Mouse (Mus musculus) hindbrain, postnatal 0 days (tissue): ENCODE results near the gene Nutm1. TPM values are rescaled to one million over a fixed set of nuclear protein-coding genes. Genes with fewer than 3 reads are reported as not detected.

Experiments
- ATAC-seq: fragments of 200-750 bp; cut with Nextera tagmentation; 2 replicates; pipeline ENCODE4 v1.8.0; 2017; ENCODE audit warnings: mild to moderate bottlenecking, moderate TSS enrichment, moderate library complexity
- DNase-seq: peaks from one replicate; pipeline ENCODE4 v3.0.0-alpha.2; 2015; ENCODE audit warnings: low spot score
- H3K27ac ChIP-seq: fragments of 300-500 bp; sonication (generic); 2 replicates; pipeline ENCODE4 v1.5.1; 2014; ENCODE audit warnings: mild to moderate bottlenecking
- H3K27me3 ChIP-seq: fragments of 300-500 bp; sonication (generic); 2 replicates; pipeline ENCODE4 v1.6.1; 2014; ENCODE audit warnings: low read length, mixed read lengths; ENCODE audit not compliant: insufficient read depth
- H3K36me3 ChIP-seq: fragments of 300-500 bp; sonication (generic); 2 replicates; pipeline ENCODE4 v1.6.1; 2014; ENCODE audit warnings: low read length, mixed read lengths; ENCODE audit not compliant: insufficient read depth
- H3K4me1 ChIP-seq: fragments of 300-500 bp; sonication (generic); 2 replicates; pipeline ENCODE4 v1.6.1; 2014; ENCODE audit warnings: antibody characterized with exemption, low read length, mixed read lengths; ENCODE audit not compliant: insufficient read depth
- H3K4me2 ChIP-seq: fragments of 300-500 bp; sonication (generic); 2 replicates; pipeline ENCODE4 v1.6.1; 2014; ENCODE audit warnings: low read depth, mild to moderate bottlenecking, low read length, moderate library complexity, mixed read lengths
- H3K4me3 ChIP-seq: fragments of 300-500 bp; sonication (generic); 2 replicates; pipeline ENCODE4 v1.5.1; 2014; ENCODE audit warnings: low read length
- H3K9ac ChIP-seq: fragments of 300-500 bp; sonication (generic); replicated peaks from 2 replicates; pipeline ENCODE4 v1.6.1; 2014; ENCODE audit warnings: mild to moderate bottlenecking, low read length, moderate library complexity, mixed read lengths
- H3K9me3 ChIP-seq: fragments of 300-500 bp; sonication (generic); 2 replicates; pipeline ENCODE4 v1.6.1; 2016; ENCODE audit warnings: low read length, mixed read lengths
- CTCF ChIP-seq: IDR thresholded peaks from 2 replicates; pipeline ENCODE4 v1.5.1; 2016; ENCODE audit warnings: antibody characterized with exemption, control low read depth, low read depth
- WGBS: fragments of 180-500 bp; shearing (Covaris S2); extraction: QIAGEN DNeasy Blood & Tissue Kit; methylation state at CpG from one replicate; pipeline ENCODE4 v1.1.7; 2014; 5-methylcytosine and 5-hydroxymethylcytosine counted together
- polyA plus RNA-seq: library from polyadenylated mRNA; unstranded; fragments of >200 nt; fragmentation: Nextera tagmentation; extraction: Ambion mirVana; gene quantifications from 2 replicates; pipeline ENCODE4 v1.2.1, GENCODE M21; 2015
- total RNA-seq: library from RNA; depleted of rRNA; stranded (reverse); fragments of >200 nt; gene quantifications from 2 replicates; pipeline ENCODE4 v1.2.3, GENCODE M21; 2014; rRNA removed

Gene Nutm1
- total and polyA plus RNA-seq, 2 experiments from 2014 or later = 0.05 to 0.11 TPM

- WGBS = 53% methylated on average over 6 of the region's 6 CpGs
- no peaks in the 10 kb centered on the region for H3K4me1 ChIP-seq
These were observed 56.0 kb downstream of the Nutm1 start for GRCm38 (mm10) chr2:112203056-112203455.

More at GRCm38 (mm10) chr2:112203056-112203455, 56.0 kb downstream of the Nutm1 start:
- H3K9me3 ChIP-seq = no peaks in the 10 kb centered on the region
- H3K9ac ChIP-seq = no peak overlapping the region
- no peak overlapping the region for H3K27ac ChIP-seq
- H3K4me3 ChIP-seq = no peak overlapping the region
- H3K36me3 ChIP-seq = no peaks in the 10 kb centered on the region
- DNase-seq (peak; percentile 38), ATAC-seq (no peak)
- no peaks in the 10 kb centered on the region for H3K27me3 ChIP-seq
- H3K4me2 ChIP-seq = no peak overlapping the region
- TF ChIP-seq CTCF = no peak

Other genes starting within 250 kb of the Nutm1 start
- gene Olfr1310, start 246.6 kb downstream of the Nutm1 start, total RNA-seq = not detected in 2 replicates
- not detected in 2 replicates for gene Olfr1310, start 246.6 kb downstream of the Nutm1 start, polyA plus RNA-seq
- not detected in 2 replicates for gene Olfr1311, start 234.9 kb downstream of the Nutm1 start, total RNA-seq
- gene Olfr1311, start 234.9 kb downstream of the Nutm1 start, polyA plus RNA-seq = not detected in 2 replicates
- not detected in 2 replicates for gene Olfr1312, start 209.1 kb downstream of the Nutm1 start, total RNA-seq
- gene Olfr1312, start 209.1 kb downstream of the Nutm1 start, polyA plus RNA-seq = not detected in 2 replicates
- gene Olfr1313, start 181.4 kb downstream of the Nutm1 start, total RNA-seq = not detected in 2 replicates
- gene Olfr1313, start 181.4 kb downstream of the Nutm1 start, polyA plus RNA-seq = not detected in 2 replicates
- gene Olfr1314, start 162.5 kb downstream of the Nutm1 start, total RNA-seq = not detected in 2 replicates
- gene Olfr1314, start 162.5 kb downstream of the Nutm1 start, polyA plus RNA-seq = not detected in 2 replicates
- 0.21 TPM in 1 of 2 replicates, not detected in the other for gene Olfr1315-ps1, start 143.9 kb downstream of the Nutm1 start, total RNA-seq
- gene Olfr1315-ps1, start 143.9 kb downstream of the Nutm1 start, polyA plus RNA-seq = not detected in 2 replicates
- gene Olfr1316, start 124.3 kb downstream of the Nutm1 start, total RNA-seq = not detected in 2 replicates
- not detected in 2 replicates for gene Olfr1316, start 124.3 kb downstream of the Nutm1 start, polyA plus RNA-seq
- gene Olfr1317, start 119.0 kb downstream of the Nutm1 start, total RNA-seq = not detected in 2 replicates
- not detected in 2 replicates for gene Olfr1317, start 119.0 kb downstream of the Nutm1 start, polyA plus RNA-seq
- gene Olfr1318, start 105.1 kb downstream of the Nutm1 start, total RNA-seq = not detected in 2 replicates
- 0.14 TPM in 2 replicates for gene Olfr1318, start 105.1 kb downstream of the Nutm1 start, polyA plus RNA-seq
- 21.3 and 44.7 TPM in 2 replicates for gene Lpcat4, start 19.8 kb downstream of the Nutm1 start, total RNA-seq
- gene Lpcat4, start 19.8 kb downstream of the Nutm1 start, polyA plus RNA-seq = 20.8 and 22.8 TPM in 2 replicates
- 61.0 and 115 TPM in 2 replicates for gene Nop10, start 2.6 kb upstream of the Nutm1 start, total RNA-seq
- gene Nop10, start 2.6 kb upstream of the Nutm1 start, polyA plus RNA-seq = 177 and 183 TPM in 2 replicates
- gene Slc12a6, start 6.5 kb upstream of the Nutm1 start, total RNA-seq = 55.5 and 68.2 TPM in 2 replicates
- 12.6 and 13.6 TPM in 2 replicates for gene Slc12a6, start 6.5 kb upstream of the Nutm1 start, polyA plus RNA-seq
- gene Gm21985, start 7.0 kb upstream of the Nutm1 start, total RNA-seq = not detected in 2 replicates
- gene Gm21985, start 7.0 kb upstream of the Nutm1 start, polyA plus RNA-seq = not detected in 2 replicates
- 123 and 151 TPM in 2 replicates for gene Emc4, start 108.7 kb upstream of the Nutm1 start, total RNA-seq
- 239 and 246 TPM in 2 replicates for gene Emc4, start 108.7 kb upstream of the Nutm1 start, polyA plus RNA-seq
- 11.4 and 16.2 TPM in 2 replicates for gene Katnbl1, start 119.9 kb upstream of the Nutm1 start, total RNA-seq
- 21.4 and 23.3 TPM in 2 replicates for gene Katnbl1, start 119.9 kb upstream of the Nutm1 start, polyA plus RNA-seq
- 15.3 and 15.9 TPM in 2 replicates for gene Emc7, start 195.7 kb upstream of the Nutm1 start, total RNA-seq
- 36.3 and 37.8 TPM in 2 replicates for gene Emc7, start 195.7 kb upstream of the Nutm1 start, polyA plus RNA-seq
- gene Chrm5, start 221.5 kb upstream of the Nutm1 start, total RNA-seq = 2.8 and 3.5 TPM in 2 replicates
- gene Chrm5, start 221.5 kb upstream of the Nutm1 start, polyA plus RNA-seq = 1.3 and 1.5 TPM in 2 replicates
- 6.8 and 10.9 TPM in 2 replicates for gene Aven, start 233.7 kb upstream of the Nutm1 start, total RNA-seq
- gene Aven, start 233.7 kb upstream of the Nutm1 start, polyA plus RNA-seq = 3.0 and 3.3 TPM in 2 replicates